Mouse (Mus musculus): Measurements from ENCODE around the gene Nanos1.

Nanos1 gene

GRCm38 (mm10) chr19:60755438-60756191 lies at the start of gene Nanos1:
Nanos1 (plus strand) TSS chr19:60755987.
- peak; percentile 81 for DNase-seq (ENCODE audit: extremely low read depth, low read depth)

- DNase-seq (ENCODE audit: extremely low read depth, low read depth), result no peak
These were observed 46.4 kb upstream of the Nanos1 start for GRCm38 (mm10) chr19:60709193-60709900.

- DNase-seq (ENCODE audit: extremely low read depth, low read depth), result peak; percentile 98
These were observed 45.6 kb upstream of the Nanos1 start for GRCm38 (mm10) chr19:60710196-60710595.

- DNase-seq (ENCODE audit: extremely low read depth, low read depth), result no peak
These were observed 43.2 kb upstream of the Nanos1 start for GRCm38 (mm10) chr19:60712577-60712976.

- DNase-seq (ENCODE audit: extremely low read depth, low read depth), result no peak
These were observed 39.4 kb upstream of the Nanos1 start for GRCm38 (mm10) chr19:60716381-60716780.

- peak; percentile 50 for DNase-seq (ENCODE audit: extremely low read depth, low read depth)
These were observed 25.4 kb upstream of the Nanos1 start for GRCm38 (mm10) chr19:60730281-60730852.

GRCm38 (mm10) chr19:60731299-60731698 lies 24.5 kb upstream of the Nanos1 start:
- DNase-seq (ENCODE audit: extremely low read depth, low read depth), result no peak

GRCm38 (mm10) chr19:60731966-60732365 lies 23.8 kb upstream of the Nanos1 start:
- no peak for DNase-seq (ENCODE audit: extremely low read depth, low read depth)

GRCm38 (mm10) chr19:60740560-60740959 lies 15.2 kb upstream of the Nanos1 start:
- no peak for DNase-seq (ENCODE audit: extremely low read depth, low read depth)

- no peak for DNase-seq (ENCODE audit: extremely low read depth, low read depth)
These were observed 11.8 kb upstream of the Nanos1 start for GRCm38 (mm10) chr19:60743767-60744547.

GRCm38 (mm10) chr19:60747801-60748200 lies 8.0 kb upstream of the Nanos1 start:
- no peak for DNase-seq (ENCODE audit: extremely low read depth, low read depth)

- no peak for DNase-seq (ENCODE audit: extremely low read depth, low read depth)
These were observed 658 bp downstream of the Nanos1 start for GRCm38 (mm10) chr19:60756192-60757098.

GRCm38 (mm10) chr19:60757099-60757785 lies 1.5 kb downstream of the Nanos1 start:
- DNase-seq (ENCODE audit: extremely low read depth, low read depth), result no peak

- DNase-seq (ENCODE audit: extremely low read depth, low read depth), result no peak
These were observed 3.4 kb downstream of the Nanos1 start for GRCm38 (mm10) chr19:60758896-60759835.

- DNase-seq (ENCODE audit: extremely low read depth, low read depth), result no peak
These were observed 17.6 kb downstream of the Nanos1 start for GRCm38 (mm10) chr19:60773366-60773765.

GRCm38 (mm10) chr19:60782034-60782433 lies 26.2 kb downstream of the Nanos1 start:
- DNase-seq (ENCODE audit: extremely low read depth, low read depth), result no peak

- no peak for DNase-seq (ENCODE audit: extremely low read depth, low read depth)
These were observed 28.9 kb downstream of the Nanos1 start for GRCm38 (mm10) chr19:60784712-60785111.

GRCm38 (mm10) chr19:60787465-60788150 lies 31.8 kb downstream of the Nanos1 start:
- DNase-seq (ENCODE audit: extremely low read depth, low read depth), result no peak

Data from MEL-GATA-1-ER (cell line).